Comparison of ENCODE assay signal across 9 mouse cellular contexts in genomic region chr4:65477106-65477505, GRCm38 (mm10).
DNase-seq lines count a peak whose midpoint lies in the region; ATAC-seq and TF ChIP-seq lines count a peak whose summit lies in the region.
"Had no signal": no experiment of that assay in that cellular context is flagged by ENCODE, and none has a peak within 500 bp of the region (broad histone marks: within the 10 kb centered on the region; RNA-seq: fewer than 3 reads in every experiment).

No protein-coding gene starts in this region.

- no peaks in the 10 kb centered on the region; the same call in 1 of the 2 replicates for H3K4me1 ChIP-seq in liver, embryonic 11.5 days (replicated peaks; ENCODE audit: control insufficient read depth, insufficient read depth, low read length)
- H3K4me1 ChIP-seq: liver, embryonic 15.5 days had no signal

- no peaks in the 10 kb centered on the region for H3K79me2 ChIP-seq in myocyte (ENCODE audit: control insufficient read depth, insufficient read depth)

- H3K27ac ChIP-seq in liver, embryonic 11.5 days (ENCODE audit: low read depth, low read length), result no peak overlapping the region
- H3K27ac ChIP-seq: liver, embryonic 15.5 days had no signal

- H3K9me3 ChIP-seq in liver, embryonic 11.5 days (ENCODE audit: control insufficient read depth, low read length), result no peaks in the 10 kb centered on the region
- H3K9me3 ChIP-seq: liver, embryonic 15.5 days had no signal

- H3K9ac ChIP-seq in liver, embryonic 11.5 days (ENCODE audit: low read depth, low read length), result no peak overlapping the region
- H3K9ac ChIP-seq: liver, embryonic 15.5 days had no signal

- DNase-seq in liver, result peak; percentile 6
- DNase-seq in liver, embryonic 11.5 days (ENCODE audit: low spot score), result no peak
- peak; percentile 8 for DNase-seq in embryo, embryonic 10.5 days (ENCODE audit: low spot score)
- peak; percentile 73 to 85 for DNase-seq in heart, adult 18-20 months
- peak; percentile 15 to 21 for DNase-seq in layer of hippocampus, postnatal 36 days
- DNase-seq in thymus, postnatal 14 days, result no peak
- DNase-seq in cerebellum, adult 9-11 months, result no peak

- no peak overlapping the region for H3ac ChIP-seq in myocyte (ENCODE audit: control insufficient read depth, insufficient read length)

- TF ChIP-seq POLR2A in myocyte (IDR thresholded peaks at IDR 0.05; ENCODE audit: insufficient read length, low read depth), result peak; percentile 34

- H3K4me2 ChIP-seq in liver, embryonic 11.5 days, result no peak overlapping the region
- peak overlapping the region; percentile 49 for H3K4me2 ChIP-seq in myocyte (ENCODE audit: low read depth)
- H3K4me2 ChIP-seq: liver, embryonic 15.5 days had no signal

- no peaks in the 10 kb centered on the region for H3K36me3 ChIP-seq in liver, embryonic 11.5 days (ENCODE audit: control insufficient read depth, insufficient read depth, low read length)
- H3K36me3 ChIP-seq in myocyte (ENCODE audit: control insufficient read depth, insufficient read depth), result no peaks in the 10 kb centered on the region
- H3K36me3 ChIP-seq: liver, embryonic 15.5 days had no signal

- H3K4me3 ChIP-seq in liver, embryonic 11.5 days (ENCODE audit: low read depth, low read length), result no peak overlapping the region
- no peak overlapping the region for H3K4me3 ChIP-seq in myocyte
- H3K4me3 ChIP-seq: liver, embryonic 15.5 days had no signal

- WGBS in liver, embryonic 11.5 days, result 48% methylated on average over 6 of the region's 6 CpGs

- H3K27me3 ChIP-seq in liver, embryonic 11.5 days (replicated peaks; ENCODE audit: control insufficient read depth, insufficient read depth, low read length), result no peaks in the 10 kb centered on the region
- H3K27me3 ChIP-seq in myocyte (ENCODE audit: control insufficient read depth, insufficient read depth, insufficient read length), result no peaks in the 10 kb centered on the region
- H3K27me3 ChIP-seq: liver, embryonic 15.5 days had no signal

- ATAC-seq in liver, embryonic 11.5 days (replicated peaks; ENCODE audit: low FRiP score), result no peak

TF ChIP-seq in myocyte, 11 proteins besides CTCF, POLR2A, EP300 and RAD21:
- TF ChIP-seq CEBPB (IDR thresholded peaks at IDR 0.05; ENCODE audit: insufficient read depth, poor library complexity, severe bottlenecking), result peak; percentile 90
- TF ChIP-seq MYOG (IDR thresholded peaks at IDR 0.05; ENCODE audit: control insufficient read depth in 1 of 3, insufficient read depth in 1 of 3, insufficient read length in 2 of 3, low read depth in 2 of 3), result peak in 2 of 3 experiments; percentile 8 to 65
- TF ChIP-seq MAX (IDR thresholded peaks at IDR 0.05; ENCODE audit: low read depth), result no peak
- no peak for TF ChIP-seq USF1 (IDR thresholded peaks at IDR 0.05; ENCODE audit: low read depth)
- TF ChIP-seq MYOD1 (IDR thresholded peaks at IDR 0.05; ENCODE audit: control insufficient read depth in 1 of 3, insufficient read length in 2 of 3, low read depth in 2 of 3), result peak in 2 of 3 experiments; percentile 46 to 63
- no peak for TF ChIP-seq TCF12 (IDR thresholded peaks at IDR 0.05; ENCODE audit: insufficient read depth, poor library complexity, severe bottlenecking)

Comparison
In these comparisons a context has a peak if more than half of its experiments do, and no peak if none do; other contexts are left out.
1. DNase-seq: peak in liver (single experiment), embryo, embryonic 10.5 days (single experiment), heart, adult 18-20 months (2 of 2) and layer of hippocampus, postnatal 36 days (2 of 2); none in liver, embryonic 11.5 days (single experiment), thymus, postnatal 14 days (single experiment) and cerebellum, adult 9-11 months (single experiment).